Mouse (Mus musculus) left cerebral cortex, adult 9 months (tissue): ENCODE measurements around the gene Igf1.

Experiments used
- DNase-seq, 2 experiments: peaks; one replicate each; pipeline ENCODE4 v3.0.0; 2022; ENCODE audit warnings: low spot score in 2 of 2

Gene Igf1

DNA sequence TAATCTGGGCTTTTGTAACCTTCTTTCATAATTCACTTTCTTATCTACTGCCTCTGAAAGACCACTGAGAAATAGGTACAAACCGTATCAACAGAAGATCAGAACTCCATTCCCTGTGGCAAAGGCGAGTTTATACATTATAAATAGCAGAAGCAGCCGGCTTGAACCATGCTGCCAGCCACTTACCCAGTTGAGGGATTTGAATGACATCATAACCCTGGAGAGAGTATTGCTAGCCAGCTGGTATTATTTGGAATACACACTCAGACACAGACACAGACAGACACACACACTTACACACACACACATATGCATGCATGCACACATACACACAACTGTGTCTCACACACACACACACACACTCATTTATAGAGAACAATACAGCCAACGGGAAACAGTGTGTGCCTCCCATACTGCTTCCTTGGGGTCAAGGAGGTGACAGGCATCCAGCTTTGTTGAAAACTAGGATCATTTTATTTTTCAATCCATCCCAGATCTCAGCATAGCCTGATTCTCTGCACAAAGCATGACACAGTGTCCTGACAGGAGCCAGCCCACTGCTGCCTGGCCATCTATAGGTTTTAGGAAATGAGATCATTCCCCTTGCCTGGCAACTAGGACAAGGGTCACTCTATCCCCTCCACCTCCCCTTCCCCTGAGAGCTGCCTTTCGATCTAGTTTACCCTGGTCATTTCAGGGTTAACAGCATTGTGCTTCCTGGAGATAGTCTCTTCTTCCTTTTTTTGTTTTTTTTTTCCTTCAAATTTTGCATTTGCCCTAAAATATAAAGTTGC, at the start of gene Igf1:
Gene Igf1 (plus strand): TSS at position 253 of the 794 bp plus-strand sequence.
- DNase-seq, result no peak

DNA sequence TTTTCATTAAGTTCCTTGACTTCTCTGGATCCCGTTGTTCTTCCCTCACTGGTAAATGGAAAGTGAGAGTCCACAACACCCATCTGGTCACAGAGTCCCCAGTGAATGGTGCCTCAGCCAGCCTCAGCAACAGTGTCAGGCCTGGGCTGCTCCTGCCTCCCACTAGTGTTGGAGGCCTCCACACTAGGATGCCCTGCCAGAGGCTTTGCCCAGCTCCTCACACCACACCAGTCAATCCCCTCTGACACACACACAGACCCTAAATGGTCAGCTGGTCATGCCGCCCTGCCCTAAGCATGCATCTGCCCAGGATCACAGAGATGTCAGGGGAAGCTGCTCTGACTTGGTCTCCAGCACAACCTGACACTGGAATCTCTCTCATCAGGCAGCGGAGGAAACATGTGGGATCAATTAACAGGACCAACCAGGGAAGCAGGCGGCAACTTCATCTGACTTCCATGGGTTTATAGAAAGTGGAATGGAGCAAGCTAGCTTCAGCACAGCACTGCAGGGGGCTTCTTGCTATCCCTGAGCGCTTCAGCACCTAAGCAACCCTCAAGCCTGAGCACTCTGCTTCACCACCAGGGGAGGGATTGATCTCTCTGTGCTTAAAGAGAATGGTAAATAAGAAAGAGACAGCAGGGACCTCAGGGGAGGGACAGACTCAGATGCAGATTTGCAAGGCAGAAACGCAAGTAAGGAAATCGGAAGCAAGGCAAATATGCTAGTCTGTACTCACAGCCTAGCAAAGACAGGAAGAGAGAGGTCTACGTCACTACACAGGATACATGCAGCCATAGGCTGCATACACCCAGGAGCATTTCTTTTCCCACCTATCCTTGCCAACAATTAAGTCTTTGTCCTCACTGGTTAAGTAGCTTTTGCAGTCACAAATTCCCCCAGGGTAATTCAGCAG, 45.6 kb upstream of the Igf1 start:
- DNase-seq, result no peak

DNA sequence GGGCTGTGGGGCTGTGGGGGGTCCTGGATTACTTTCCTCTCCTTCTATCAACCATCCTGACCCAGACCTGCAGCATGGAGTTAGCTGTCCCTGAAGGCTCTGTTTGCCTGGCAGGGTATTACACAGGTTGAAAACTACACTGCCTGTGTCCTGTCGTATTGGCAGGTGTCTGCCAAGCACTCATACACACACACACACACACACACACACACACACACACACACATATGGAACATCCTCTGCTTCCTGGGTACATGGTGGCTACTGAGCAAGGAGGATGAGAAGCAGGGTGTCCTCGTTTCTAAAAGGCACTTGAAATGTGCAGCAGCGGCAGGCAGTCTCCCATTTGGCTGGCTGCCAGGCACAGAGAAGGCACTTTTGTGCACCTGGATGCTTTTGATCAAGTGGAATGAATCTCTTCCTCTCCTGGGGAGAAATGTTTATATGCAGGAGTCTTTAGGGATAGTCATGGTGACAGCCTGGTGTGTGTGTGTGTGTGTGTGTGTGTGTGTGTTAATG, 44.9 kb upstream of the Igf1 start:
- no peak for DNase-seq

DNA sequence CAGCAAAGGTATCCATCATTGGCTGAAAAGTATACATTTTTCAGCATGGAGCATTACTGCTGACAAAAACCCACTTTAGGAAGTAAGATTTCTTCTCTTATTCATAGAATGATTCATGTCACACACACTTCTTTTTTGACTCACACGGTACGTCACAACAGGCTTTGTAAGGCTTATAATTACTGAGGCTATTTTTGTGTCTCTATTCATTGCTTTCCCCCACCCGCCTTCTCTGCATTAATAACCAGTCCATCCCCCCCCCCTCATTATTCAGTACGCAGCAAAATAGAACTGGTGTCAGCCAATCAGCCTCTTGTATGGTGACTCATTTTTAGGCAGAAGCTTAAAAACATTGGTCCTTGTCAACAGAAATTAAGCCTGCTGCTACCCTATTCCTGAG, 41.2 kb upstream of the Igf1 start:
- DNase-seq, result no peak

DNA sequence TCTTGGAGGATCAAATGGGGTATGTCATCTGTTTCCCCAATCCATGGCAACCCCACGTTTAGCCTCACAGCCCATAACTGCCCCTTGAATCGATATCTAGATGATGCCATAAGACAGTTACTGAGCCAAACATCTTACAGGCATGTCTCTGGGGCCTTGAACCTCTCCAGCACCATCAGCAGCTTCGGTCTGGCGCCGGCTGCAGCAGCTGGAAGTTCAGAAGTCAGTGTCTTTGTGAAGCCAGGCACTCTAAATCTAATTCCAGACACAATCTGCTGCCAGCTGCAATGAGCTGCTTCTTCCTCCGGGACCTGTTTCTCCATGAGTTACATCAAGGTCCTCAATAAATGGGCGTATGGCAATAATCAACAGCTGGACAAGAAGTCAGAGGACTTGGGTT, 40.3 kb upstream of the Igf1 start:
- DNase-seq, result no peak

DNA sequence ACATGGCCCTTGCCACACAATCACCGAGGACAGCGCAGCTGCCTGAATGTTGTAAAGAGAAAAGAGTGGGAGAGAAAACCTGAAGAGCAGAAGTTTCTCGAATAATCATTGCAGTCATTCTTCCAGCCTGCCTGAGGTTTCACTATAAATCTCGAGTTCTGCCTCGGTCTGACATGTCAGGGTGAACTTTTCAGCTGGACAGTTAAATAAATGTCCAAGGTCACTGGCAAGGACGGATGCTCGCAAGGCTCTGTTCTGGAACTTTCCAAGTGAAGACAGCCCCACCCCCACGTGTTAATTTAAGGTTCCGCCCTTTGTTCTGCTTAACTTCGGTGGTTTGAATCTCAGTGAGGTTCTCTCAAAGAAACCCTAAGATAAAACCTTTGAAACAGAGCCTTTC, 36.2 kb upstream of the Igf1 start:
- DNase-seq, result no peak

DNA sequence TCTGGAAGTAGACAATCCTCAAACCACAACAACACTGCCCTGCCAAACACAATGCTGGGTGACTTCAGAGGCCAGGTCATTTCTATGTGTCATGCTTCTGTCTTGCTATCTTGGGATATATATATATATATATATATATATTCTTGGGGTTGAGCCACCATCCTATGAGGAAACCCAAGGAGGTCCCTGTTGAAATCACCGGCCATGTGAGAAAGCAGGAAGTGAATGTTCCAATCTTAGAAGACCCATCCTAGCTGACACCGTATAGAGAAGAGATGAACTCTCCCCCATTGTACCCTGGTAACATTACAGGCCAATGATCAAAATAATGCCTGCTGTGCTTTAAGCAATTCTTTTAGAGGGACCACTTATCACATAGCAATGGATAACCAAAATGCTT, 28.1 kb upstream of the Igf1 start:
- DNase-seq, result no peak

DNA sequence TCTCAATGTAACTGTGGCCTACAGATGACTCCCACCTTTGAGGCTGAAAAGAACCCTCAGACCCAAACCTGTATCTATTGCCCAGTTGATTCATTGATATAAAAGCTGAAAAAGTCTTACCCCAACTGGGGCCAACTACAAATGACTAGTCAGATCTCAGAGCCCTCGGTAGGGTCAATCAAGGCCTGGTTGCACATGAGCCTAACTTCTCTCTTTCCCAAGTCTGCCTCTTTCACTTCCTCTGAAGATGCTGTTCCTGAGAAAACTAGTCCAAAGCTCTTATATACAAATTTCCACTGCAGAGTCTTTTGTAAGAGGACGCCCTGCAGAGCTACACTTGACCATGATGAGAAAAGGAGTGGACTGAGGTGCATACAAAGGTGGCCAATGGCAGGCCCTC, 27.4 kb upstream of the Igf1 start:
- no peak for DNase-seq

DNA sequence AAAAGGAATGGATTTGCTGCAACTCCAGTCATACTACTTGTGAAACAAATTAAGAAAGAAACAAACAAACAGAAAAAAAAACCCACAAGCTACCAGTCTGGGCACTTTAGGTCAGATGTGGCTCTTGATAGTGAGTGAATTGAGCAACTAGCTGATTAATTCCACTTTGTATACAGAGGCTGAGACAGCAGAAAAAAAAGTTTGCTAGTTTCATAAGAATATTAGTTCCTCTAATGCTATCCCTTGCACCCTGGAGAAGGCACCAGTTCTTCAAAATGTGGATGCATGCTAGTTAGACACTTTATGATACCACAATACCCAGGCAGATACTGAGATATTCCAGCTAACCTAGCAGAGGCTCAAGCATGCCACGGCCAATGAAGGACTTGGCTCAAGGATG, 26.0 kb upstream of the Igf1 start:
- no peak for DNase-seq

DNA sequence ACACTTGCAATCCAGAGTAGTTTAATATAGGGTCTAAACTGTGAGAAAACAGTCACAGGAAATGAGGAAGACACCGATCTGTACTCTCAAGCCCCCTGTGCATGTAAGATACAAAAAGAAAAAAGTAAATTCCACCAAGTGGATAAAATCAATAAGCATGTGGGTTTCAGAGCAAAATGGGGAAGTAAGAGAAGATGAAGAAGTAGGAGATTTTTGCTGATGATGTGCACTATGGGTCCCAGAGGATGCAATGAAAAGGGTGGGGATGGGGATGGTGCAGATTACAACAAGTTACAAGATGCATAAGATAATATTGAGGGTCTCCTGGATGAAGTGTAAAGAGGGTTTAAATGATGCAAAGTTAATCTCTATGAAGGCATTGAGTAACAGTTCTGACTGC, 18.6 kb upstream of the Igf1 start:
- no peak for DNase-seq

DNA sequence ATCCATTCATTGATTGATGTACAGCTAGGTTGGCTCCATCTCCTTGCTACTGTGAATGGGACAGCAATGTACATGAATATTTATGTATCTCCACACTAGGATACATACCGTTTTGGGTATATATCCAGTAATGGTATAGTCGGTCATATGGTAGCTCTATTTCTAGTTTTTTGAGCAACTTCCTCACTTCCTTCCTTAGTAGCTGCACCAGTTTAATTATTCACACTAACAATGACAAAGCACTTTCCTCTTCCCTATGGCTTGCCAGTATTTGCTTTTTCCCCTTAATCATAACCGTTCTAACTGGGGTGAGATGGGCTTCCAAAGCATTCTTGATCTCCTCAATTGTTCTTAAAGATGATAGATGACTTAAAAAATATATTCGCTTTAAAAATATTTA, 15.6 kb upstream of the Igf1 start:
- no peak for DNase-seq

DNA sequence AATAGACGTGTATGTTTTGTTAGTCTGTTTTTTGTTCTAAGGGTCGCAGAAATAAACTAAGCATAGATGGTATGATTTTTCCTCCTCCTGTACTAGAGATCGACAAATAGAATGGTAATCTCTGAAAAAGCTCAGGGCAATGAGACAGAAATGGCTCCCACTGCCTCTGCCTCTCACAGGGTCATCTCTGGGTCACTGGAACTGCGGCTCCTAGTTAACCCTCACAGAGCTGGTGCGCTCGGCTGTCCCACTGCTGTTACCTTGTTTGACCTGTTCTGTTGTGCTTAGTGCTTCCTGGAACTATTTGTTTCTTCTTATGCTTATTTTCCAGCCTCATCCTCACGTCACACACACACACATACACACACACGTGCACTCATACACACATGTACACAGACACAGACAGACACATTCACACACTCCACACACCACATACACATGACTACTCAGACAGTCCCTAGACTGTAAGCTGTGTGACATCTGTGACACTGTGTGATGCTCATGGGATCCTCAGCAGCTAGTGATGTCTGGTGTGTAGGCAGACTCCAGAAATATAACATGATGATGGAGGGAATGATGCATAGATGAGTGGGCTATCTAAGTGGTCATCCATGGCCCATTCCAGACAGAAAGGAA, 13.0 kb upstream of the Igf1 start:
- no peak for DNase-seq

DNA sequence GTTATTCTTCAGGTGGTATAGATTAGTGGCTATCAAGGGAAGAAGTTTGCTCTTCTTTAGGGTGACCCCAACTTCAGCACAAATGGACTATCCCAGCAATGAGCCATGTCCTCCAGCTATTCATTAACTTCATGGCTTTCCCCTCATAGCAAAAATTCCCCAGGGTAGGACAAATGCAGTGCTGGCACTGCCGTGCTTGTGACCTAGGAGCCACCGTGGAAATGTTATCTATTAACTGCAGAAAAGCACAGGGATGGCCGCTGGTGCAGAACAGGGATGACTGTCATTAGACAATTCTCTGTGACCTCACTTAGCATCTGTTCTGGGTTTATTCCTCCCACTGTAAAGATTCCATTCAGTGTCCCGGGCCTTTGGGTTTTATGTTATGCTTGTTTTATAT, 10.2 kb upstream of the Igf1 start:
- no peak for DNase-seq

DNA sequence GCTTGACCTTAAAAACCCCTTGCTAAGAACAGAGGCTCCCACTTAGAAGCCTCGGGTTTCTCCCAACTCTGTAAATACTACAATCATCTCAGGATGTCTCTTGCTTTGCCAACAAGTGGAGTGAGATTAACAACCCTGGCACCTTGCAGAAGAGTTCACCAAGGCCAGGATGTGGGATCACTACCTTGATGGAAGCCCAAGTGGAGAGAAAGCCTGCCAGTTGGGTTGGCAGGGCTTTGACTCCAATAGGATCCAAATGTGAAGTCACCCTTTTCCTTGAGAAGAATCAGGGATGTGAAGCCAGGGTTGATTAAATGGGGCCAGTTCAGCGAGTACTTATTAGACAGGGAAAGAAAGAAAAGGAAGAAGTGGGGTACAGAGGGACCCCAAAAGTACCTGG, 9.6 kb upstream of the Igf1 start:
- no peak for DNase-seq

DNA sequence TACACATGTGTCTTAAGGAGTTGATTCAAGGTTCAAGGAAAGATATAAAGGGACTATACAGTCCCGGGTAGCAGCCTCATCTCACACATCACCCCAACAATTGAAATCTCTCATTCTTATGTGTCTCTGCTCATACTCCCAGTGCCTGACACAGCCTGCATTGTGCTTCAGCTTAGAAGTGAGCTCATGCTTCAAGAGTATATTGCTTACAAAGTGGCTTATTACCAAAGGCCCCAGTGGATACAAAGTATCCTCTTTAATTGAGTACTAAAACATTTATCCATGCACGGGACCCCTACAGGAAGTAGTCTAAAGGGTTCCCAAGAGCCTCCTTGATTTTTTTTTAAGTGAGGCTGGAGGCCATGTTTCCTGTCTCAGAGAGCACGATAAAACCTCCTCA, 6.6 kb upstream of the Igf1 start:
- no peak for DNase-seq

DNA sequence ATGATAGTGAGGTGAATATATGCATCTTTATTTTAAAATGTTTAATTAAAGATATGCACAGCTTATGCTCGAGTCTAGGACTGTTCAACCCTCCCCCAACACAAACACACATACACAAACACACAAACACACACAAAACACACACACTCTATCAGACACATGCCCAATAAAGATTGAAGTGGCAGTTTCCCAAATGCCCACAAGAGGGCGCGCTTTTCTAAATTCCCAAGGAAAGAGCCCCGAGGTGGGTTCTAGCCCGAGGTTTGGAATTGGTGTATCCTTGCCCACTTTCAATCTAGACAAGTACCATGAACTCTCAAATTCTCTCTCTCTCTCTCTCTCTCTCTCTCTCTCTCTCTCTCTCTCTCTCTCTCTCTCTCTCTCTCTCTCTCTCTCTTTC, 3.7 kb upstream of the Igf1 start:
- peak in 1 of 2 experiments; percentile 66 for DNase-seq

DNA sequence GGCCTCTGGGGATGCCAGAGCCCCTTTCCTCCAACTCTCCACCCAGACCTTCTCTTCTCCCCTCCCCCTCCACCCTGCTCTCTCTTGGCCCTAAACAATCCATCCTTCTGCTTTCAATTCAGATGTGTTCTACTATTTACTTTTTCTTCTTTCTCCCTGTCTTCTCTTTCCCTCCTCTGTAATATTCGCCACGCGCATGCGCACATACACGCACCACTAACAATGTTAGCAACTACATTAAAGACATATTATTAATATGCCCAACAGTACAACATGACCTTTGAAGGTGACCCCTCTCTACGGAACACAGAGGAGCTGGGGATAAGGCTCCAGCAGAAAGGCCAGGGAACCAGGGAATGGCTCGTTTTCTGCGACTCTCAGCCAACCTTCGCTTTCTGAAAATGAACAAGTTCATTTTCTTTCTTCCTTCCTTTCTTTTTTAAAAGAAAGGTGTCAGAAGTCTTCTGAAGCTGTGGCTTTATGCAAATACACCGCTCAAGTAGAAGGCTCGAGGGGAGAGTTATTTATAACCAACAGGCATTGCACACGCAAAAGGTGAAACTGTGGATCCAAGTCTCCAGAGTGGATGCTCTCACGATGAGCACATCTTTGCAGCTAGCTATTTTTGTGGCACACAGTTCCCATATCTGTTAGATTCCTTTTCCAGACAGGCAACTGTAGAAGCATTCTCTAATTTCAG, 2.5 kb upstream of the Igf1 start:
- no peak for DNase-seq

DNA sequence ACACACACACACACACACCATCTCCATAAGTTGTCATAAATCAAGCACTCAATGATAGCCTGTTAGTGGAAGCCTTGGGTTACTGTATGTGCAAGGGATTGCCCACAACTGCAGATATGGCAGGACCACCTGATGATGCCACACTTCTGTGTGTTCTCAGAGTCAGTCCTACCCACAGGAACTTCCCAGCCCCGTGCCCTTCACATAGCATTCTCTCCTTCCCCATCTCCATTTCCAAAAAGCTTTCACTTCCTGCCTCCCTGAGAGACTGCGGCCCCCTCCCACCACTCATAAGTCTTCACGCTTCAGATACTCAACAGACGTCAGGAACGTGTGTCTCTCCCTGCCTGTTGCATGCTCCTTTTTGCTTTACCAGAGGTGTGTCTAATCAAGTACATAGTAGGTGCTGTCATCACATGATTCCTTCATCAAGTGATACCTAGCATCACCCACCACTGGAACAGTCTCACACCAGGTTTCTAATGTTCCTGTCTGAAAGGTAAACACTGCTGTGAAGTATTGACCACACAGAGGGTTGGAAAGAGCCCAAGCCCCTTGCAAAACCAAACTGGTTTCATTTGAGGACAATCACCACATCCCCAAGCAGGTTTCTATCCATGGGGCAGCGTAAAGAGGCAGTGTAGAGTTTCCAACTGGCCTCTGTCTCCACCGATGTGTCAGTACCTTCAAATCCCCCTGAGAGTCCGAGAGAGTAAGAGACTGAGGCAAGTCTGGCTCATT, 680 bp upstream of the Igf1 start:
- DNase-seq, result no peak

DNA sequence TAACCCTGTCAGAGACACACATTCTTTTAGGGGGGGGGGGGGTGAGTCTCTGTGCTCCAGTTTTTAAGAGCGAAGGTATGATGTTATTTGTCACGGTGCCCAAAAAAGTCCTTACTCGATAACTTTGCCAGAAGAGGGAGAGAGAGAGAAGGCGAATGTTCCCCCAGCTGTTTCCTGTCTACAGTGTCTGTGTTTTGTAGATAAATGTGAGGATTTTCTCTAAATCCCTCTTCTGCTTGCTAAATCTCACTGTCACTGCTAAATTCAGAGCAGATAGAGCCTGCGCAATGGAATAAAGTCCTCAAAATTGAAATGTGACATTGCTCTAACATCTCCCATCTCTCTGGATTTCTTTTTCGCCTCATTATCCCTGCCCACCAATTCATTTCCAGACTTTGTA, 874 bp downstream of the Igf1 start:
- DNase-seq, result peak in 1 of 2 experiments; percentile 13

DNA sequence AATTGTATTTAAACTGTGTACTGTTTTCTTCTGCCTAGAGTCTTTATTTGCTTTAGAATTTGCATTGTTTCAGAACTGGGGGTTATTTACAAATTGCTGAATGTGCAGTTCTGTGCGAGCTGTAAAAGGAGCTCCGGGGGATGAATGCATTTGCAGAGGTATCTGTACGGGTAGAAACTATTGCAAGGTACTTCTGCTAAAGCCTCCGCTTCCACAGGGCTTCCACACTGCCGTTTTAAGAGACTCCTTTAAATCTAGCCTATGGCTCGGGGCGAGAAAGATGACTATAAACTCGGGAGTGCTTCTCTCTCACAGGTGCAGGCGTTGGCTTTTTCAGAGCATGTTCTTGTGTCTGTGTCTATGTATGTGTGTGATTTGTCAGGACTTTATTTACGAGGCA, 1.4 kb downstream of the Igf1 start:
- no peak for DNase-seq
